Mouse (Mus musculus) midbrain, embryonic 13.5 days (tissue): ENCODE results near the gene Ubl3. TPM values are rescaled to one million over a fixed set of nuclear protein-coding genes. Genes with fewer than 3 reads are reported as not detected.

Source experiments
- ATAC-seq: fragments of 200-750 bp; cut with Nextera tagmentation; 2 replicates; pipeline ENCODE4 v1.8.0; 2017; ENCODE audit warnings: mild to moderate bottlenecking, moderate TSS enrichment, moderate library complexity
- H3K27ac ChIP-seq: fragments of 300-500 bp; sonication (generic); 2 replicates; pipeline ENCODE4 v1.5.1; 2015; ENCODE audit warnings: inconsistent platforms, mild to moderate bottlenecking, moderate library complexity
- H3K27me3 ChIP-seq: fragments of 300-500 bp; sonication (generic); 2 replicates; pipeline ENCODE4 v1.6.1; 2015; ENCODE audit warnings: mild to moderate bottlenecking, inconsistent platforms
- H3K36me3 ChIP-seq: fragments of 300-500 bp; sonication (generic); 2 replicates; pipeline ENCODE4 v1.6.1; 2015; ENCODE audit warnings: mild to moderate bottlenecking, inconsistent platforms
- H3K4me1 ChIP-seq: fragments of 300-500 bp; sonication (generic); replicated peaks from 2 replicates; pipeline ENCODE4 v1.6.1; 2015; ENCODE audit warnings: inconsistent platforms
- H3K4me2 ChIP-seq: fragments of 300-500 bp; sonication (generic); replicated peaks from 2 replicates; pipeline ENCODE4 v1.6.1; 2015; ENCODE audit warnings: moderate library complexity, mild to moderate bottlenecking, inconsistent platforms
- H3K4me3 ChIP-seq: fragments of 300-500 bp; sonication (generic); replicated peaks from 2 replicates; pipeline ENCODE4 v1.5.1; 2015; ENCODE audit warnings: mild to moderate bottlenecking, inconsistent platforms
- H3K9ac ChIP-seq: fragments of 300-500 bp; sonication (generic); replicated peaks from 2 replicates; pipeline ENCODE4 v1.6.1; 2015; ENCODE audit warnings: mild to moderate bottlenecking, inconsistent platforms
- H3K9me3 ChIP-seq: fragments of 300-500 bp; sonication (generic); 2 replicates; pipeline ENCODE4 v1.6.1; 2016; ENCODE audit warnings: mild to moderate bottlenecking, inconsistent platforms
- WGBS: fragments of 180-500 bp; shearing (Covaris S2); methylation state at CpG from one replicate; pipeline ENCODE4 v1.1.7; 2015; 5-methylcytosine and 5-hydroxymethylcytosine counted together
- polyA plus RNA-seq: library from polyadenylated mRNA; unstranded; fragments of >200 nt; fragmentation: Nextera tagmentation; extraction: Ambion mirVana; gene quantifications from 2 replicates; pipeline ENCODE4 v1.2.1, GENCODE M21; 2015

The Ubl3 gene
- polyA plus RNA-seq, 1 experiment from 2014 or later: 69.1 TPM

DNA sequence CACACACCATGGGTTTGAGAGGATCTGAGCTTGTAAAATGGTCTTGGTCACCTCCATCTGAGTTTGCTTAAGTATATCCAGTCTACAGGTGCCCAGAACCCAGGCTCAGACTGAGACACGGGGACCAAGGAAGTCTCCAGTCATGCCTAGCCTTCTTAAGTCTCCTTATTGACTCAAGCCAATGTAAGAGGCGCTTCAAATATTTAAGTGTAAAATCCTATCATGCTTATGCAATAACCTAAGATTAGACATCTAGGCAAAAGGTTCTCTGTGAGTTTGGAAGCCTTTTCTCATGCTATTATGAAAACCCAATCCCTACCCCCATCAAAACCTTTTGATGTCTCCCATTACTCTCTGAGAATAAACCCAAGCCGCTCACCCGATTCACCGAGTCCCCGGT lies 5.9 kb upstream of the Ubl3 start:
- peaks cover 12% of the 10 kb centered on the region for H3K4me1 ChIP-seq
- ATAC-seq: no peak
- H3K36me3 ChIP-seq: no peaks in the 10 kb centered on the region
- H3K9ac ChIP-seq: no peak overlapping the region
- no peak overlapping the region for H3K27ac ChIP-seq
- peaks cover 6% of the 10 kb centered on the region for H3K27me3 ChIP-seq
- no peak overlapping the region for H3K4me2 ChIP-seq
- no peak overlapping the region for H3K4me3 ChIP-seq
- 93% methylated on average over 6 of the region's 6 CpGs for WGBS
- no peaks in the 10 kb centered on the region for H3K9me3 ChIP-seq

DNA sequence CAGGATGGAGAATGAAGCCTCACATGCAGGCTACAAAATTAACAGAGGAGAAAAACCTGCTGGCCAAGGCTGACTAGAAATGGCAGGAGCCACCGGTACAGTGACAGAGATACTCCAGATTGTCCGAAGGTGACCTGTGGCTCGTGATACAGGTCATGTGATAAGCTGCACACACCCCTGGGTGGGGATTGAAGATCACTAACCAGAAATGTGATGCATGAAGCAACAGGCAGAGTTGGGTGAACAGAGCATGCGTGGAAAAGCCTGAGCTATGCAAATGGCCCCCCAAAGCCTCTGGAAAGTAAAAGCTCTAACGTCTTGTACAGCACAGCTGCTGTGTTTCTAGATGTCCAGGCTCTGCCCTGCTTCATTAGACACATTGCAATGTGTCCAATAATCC lies 3.9 kb upstream of the Ubl3 start:
- H3K9me3 ChIP-seq: no peaks in the 10 kb centered on the region
- no peak overlapping the region for H3K27ac ChIP-seq
- H3K27me3 ChIP-seq: peaks cover 6% of the 10 kb centered on the region
- no peak overlapping the region for H3K9ac ChIP-seq
- WGBS: 82% methylated on average over 5 of the region's 5 CpGs
- no peaks in the 10 kb centered on the region for H3K36me3 ChIP-seq
- peaks cover 17% of the 10 kb centered on the region for H3K4me1 ChIP-seq
- no peak overlapping the region for H3K4me2 ChIP-seq
- H3K4me3 ChIP-seq: no peak overlapping the region
- no peak for ATAC-seq

DNA sequence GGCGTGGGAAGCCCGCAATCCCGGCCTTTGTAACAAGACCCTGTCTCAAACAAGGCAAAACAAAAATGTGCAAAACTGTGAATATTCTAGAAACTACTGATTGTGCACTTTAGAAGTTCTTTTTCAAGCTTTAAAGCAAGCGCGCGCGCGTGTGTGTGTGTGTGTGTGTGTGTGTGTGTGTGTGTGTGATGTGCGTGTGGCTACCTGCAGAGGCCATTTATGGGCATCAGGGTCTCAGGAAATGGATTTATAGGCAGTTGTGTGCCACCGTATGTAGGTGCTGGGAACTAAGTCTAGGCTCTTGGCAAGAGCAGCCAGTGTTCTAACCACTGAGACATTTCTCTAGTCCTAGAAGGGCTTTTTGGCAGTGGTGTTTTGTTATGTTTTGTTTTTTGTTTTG lies 2.6 kb upstream of the Ubl3 start:
- H3K9ac ChIP-seq: peak overlapping the region; percentile 48; the same call in 1 of the 2 replicates
- WGBS: 64% methylated on average over 10 of the region's 10 CpGs
- peak overlapping the region; percentile 51 for H3K4me2 ChIP-seq
- no peak for ATAC-seq
- no peak overlapping the region for H3K27ac ChIP-seq
- H3K4me3 ChIP-seq: no peak overlapping the region
- H3K4me1 ChIP-seq: peaks cover 22% of the 10 kb centered on the region
- H3K36me3 ChIP-seq: no peaks in the 10 kb centered on the region
- H3K27me3 ChIP-seq: peaks cover 6% of the 10 kb centered on the region
- no peaks in the 10 kb centered on the region for H3K9me3 ChIP-seq

DNA sequence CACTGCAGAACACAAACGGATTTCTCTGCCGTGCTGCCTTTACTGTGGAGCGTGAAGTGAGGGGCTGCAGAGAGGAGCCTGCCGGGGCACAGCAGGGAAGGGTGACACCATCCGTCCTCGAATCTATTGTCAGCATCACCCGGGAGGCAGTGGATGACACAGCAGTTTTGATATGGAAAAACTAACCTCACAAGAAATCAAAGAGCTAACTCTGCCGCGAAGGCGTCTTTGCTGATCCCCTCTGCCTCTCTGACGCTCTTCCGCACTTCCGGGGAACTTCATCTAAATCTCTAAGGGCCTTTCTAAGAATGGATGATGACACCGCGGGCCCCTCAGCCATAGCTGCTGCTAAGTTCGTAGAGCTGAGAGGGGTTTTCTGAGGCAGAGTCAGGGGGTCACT lies 2.1 kb upstream of the Ubl3 start:
- Histone ChIP-seq H3K9me3 (no peaks in the 10 kb centered on the region), H3K4me3 (peak overlapping the region; percentile 26; the same call in 1 of the 2 replicates), H3K27ac (no peak overlapping the region), H3K27me3 (peaks cover 6% of the 10 kb centered on the region), H3K4me2 (peak overlapping the region; percentile 51), H3K9ac (peak overlapping the region; percentile 48; the same call in 1 of the 2 replicates), H3K4me1 (peaks cover 26% of the 10 kb centered on the region), H3K36me3 (no peaks in the 10 kb centered on the region)
- WGBS: 3% methylated on average over 16 of the region's 16 CpGs
- no peak for ATAC-seq

DNA sequence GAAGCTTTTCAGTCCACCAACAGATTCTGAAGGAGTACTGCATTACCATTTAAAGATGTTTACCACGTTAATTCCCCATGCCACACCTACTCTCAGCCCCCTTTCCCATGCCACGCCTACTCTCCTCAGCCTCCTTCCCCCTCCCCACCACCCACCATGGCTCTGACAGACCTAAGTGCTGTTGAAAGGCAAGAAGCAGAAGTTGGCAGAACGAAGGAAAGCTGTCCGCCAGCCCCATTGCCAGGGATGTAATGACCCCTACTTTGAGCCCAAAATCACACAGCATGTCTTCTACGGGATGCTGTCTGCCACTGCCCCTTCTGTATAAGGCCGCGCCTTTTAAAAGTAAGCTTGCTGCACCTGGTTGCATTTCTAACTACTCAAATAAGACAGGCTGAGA lies 1.7 kb upstream of the Ubl3 start:
- H3K4me3 ChIP-seq: peak overlapping the region; percentile 26; the same call in 1 of the 2 replicates
- no peak overlapping the region for H3K27ac ChIP-seq
- H3K4me2 ChIP-seq: peak overlapping the region; percentile 51
- ATAC-seq: no peak
- no peaks in the 10 kb centered on the region for H3K9me3 ChIP-seq
- 15% methylated on average over 7 of the region's 7 CpGs for WGBS
- peak overlapping the region; percentile 48; the same call in 1 of the 2 replicates for H3K9ac ChIP-seq
- peaks cover 31% of the 10 kb centered on the region for H3K4me1 ChIP-seq
- H3K27me3 ChIP-seq: peaks cover 6% of the 10 kb centered on the region
- H3K36me3 ChIP-seq: no peaks in the 10 kb centered on the region

DNA sequence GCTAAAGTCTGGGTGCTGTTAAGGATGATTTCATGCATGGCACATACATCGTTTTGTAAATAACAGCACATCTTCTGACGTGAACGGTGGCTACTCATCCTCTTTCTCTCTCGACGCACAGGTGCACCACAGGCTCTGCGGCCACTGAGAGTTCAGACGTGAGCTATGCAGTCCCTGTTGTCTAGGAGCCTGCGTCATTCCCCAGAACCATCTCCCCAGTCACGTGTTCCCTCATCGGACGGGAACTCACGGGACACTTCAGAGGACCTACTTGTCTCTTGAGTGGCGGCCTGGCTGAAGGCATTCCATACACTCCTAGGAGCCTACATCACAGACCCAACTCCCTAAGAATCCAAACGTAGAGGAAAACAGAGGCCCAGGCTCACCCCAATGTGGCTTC lies 1.1 kb upstream of the Ubl3 start:
- no peak overlapping the region for H3K27ac ChIP-seq
- no peak overlapping the region for H3K4me3 ChIP-seq
- H3K9ac ChIP-seq: no peak overlapping the region
- H3K9me3 ChIP-seq: no peaks in the 10 kb centered on the region
- H3K27me3 ChIP-seq: peaks cover 6% of the 10 kb centered on the region
- 22% methylated on average over 14 of the region's 14 CpGs for WGBS
- H3K4me2 ChIP-seq: no peak overlapping the region
- no peaks in the 10 kb centered on the region for H3K36me3 ChIP-seq
- H3K4me1 ChIP-seq: peaks cover 35% of the 10 kb centered on the region
- no peak for ATAC-seq

DNA sequence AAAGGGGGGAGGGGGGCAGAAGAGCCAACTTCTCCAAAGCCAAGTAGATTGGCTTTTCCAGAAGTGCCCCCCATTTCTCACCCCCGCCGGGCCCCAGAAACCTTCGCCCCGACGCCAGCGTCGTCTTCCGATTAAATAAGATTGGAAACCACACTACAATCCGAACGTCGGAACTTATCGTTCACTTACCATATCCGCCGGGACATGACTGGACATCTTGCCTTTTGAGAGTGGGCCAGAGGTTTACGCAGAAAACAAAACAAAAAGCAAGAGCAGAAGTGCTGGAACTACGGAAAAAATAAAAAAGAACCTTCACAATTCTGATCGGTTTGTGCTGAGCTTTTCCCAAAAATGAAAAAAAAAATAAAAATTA lies 839 bp downstream of the Ubl3 start:
- ATAC-seq: no peak
- no peaks in the 10 kb centered on the region for H3K36me3 ChIP-seq
- under 1% methylated on average over 17 of the region's 17 CpGs for WGBS
- peak overlapping the region; percentile 98 for H3K27ac ChIP-seq
- peaks cover 53% of the 10 kb centered on the region for H3K4me1 ChIP-seq
- no peaks in the 10 kb centered on the region for H3K9me3 ChIP-seq
- H3K4me2 ChIP-seq: peak overlapping the region; percentile 89
- peak overlapping the region; percentile 70 for H3K4me3 ChIP-seq
- peak overlapping the region; percentile 88 for H3K9ac ChIP-seq
- peaks cover 6% of the 10 kb centered on the region for H3K27me3 ChIP-seq

- Histone ChIP-seq H3K36me3 (no peaks in the 10 kb centered on the region), H3K27ac (peak overlapping the region; percentile 98), H3K4me3 (peak overlapping the region; percentile 70), H3K4me1 (peaks cover 55% of the 10 kb centered on the region), H3K4me2 (peak overlapping the region; percentile 89), H3K27me3 (peaks cover 6% of the 10 kb centered on the region), H3K9ac (peak overlapping the region; percentile 88), H3K9me3 (no peaks in the 10 kb centered on the region)
- WGBS: under 1% methylated on average over 28 of the region's 28 CpGs
- no peak for ATAC-seq
These were observed 1.5 kb downstream of the Ubl3 start for GRCm38 (mm10) chr5:148550821-148551763.

DNA sequence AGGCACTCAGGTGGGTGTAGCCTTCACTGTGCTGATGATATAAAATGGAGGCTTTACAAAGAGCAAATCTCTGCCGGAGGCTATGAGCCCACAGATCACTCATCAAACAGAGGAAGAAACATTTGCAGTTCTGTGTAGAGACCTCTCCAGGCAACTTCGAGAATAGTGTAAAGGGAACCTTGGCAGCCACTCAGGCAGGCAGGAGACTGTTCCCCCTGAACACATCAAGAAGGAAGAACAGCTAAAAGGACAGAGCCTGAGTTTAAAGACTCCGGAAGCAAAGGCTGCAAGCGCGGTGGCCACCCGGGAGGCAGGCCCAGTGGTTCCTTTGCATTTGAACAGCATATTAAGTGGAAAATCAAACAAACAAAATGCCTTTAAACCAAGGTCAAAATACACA lies 2.2 kb downstream of the Ubl3 start:
- Histone ChIP-seq H3K4me2 (peak overlapping the region; percentile 89), H3K36me3 (no peaks in the 10 kb centered on the region), H3K4me3 (peak overlapping the region; percentile 70), H3K9ac (peak overlapping the region; percentile 88), H3K27me3 (peaks cover 6% of the 10 kb centered on the region), H3K27ac (peak overlapping the region; percentile 26), H3K9me3 (no peaks in the 10 kb centered on the region), H3K4me1 (peaks cover 55% of the 10 kb centered on the region)
- ATAC-seq: no peak
- WGBS: 1% methylated on average over 6 of the region's 6 CpGs

DNA sequence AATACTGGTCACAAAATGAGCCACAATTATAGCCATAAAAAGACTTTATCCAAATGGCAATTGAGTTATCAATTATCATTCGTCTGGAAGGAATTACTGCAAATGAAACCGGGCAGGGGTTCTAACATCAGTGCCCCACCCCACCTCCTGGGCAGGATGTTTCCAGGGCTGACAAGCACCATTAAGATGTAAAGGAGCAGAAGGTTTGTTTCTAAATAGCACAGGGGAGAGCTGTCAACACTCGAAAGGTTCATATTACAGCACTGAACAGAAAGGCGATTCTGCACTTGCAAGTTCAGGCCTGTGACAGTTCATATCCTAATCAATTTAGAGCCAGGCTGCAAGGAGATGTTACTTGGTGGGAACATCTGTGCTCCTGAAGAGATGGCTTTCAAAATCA lies 3.3 kb downstream of the Ubl3 start:
- peaks cover 46% of the 10 kb centered on the region for H3K4me1 ChIP-seq
- peak overlapping the region; percentile 89 for H3K4me2 ChIP-seq
- no peaks in the 10 kb centered on the region for H3K9me3 ChIP-seq
- H3K9ac ChIP-seq: 0 out of 2 replicates have a peak overlapping the region, but pooled peaks have one; percentile 36
- H3K27ac ChIP-seq: no peak overlapping the region
- peaks cover 6% of the 10 kb centered on the region; the same call in 1 of the 2 replicates for H3K27me3 ChIP-seq
- 16% methylated on average over 4 of the region's 4 CpGs for WGBS
- H3K4me3 ChIP-seq: peak overlapping the region; percentile 70
- ATAC-seq: no peak
- no peaks in the 10 kb centered on the region for H3K36me3 ChIP-seq

DNA sequence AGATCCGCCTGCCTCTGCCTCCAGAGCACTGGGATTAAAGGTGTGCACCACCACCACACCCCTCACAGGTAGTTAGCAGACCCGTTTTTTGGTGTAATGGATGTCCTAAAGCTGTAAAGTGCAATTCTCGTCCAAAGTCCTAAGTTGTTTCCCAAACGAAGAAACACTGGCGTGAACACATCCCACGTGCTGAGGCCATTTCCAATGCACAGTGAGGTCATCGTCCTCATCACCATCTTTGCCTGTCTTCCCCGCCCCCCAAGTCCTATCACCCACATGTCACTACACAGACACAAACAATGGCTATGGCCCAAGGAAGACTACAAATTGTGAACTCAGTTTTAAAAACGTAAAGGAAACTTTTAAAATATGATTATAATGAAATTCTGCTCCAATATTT lies 4.0 kb downstream of the Ubl3 start:
- 77% methylated on average over 9 of the region's 9 CpGs for WGBS
- Histone ChIP-seq H3K27ac (no peak overlapping the region), H3K36me3 (no peaks in the 10 kb centered on the region), H3K27me3 (no peaks in the 10 kb centered on the region), H3K4me3 (0 out of 2 replicates have a peak overlapping the region, but pooled peaks have one; percentile 3), H3K9me3 (no peaks in the 10 kb centered on the region), H3K9ac (no peak overlapping the region), H3K4me1 (peaks cover 43% of the 10 kb centered on the region), H3K4me2 (no peak overlapping the region)
- ATAC-seq: no peak

GRCm38 (mm10) chr5:148547870-148548456 lies 4.6 kb downstream of the Ubl3 start:
- Histone ChIP-seq H3K4me1 (peaks cover 39% of the 10 kb centered on the region), H3K4me2 (no peak overlapping the region), H3K27me3 (no peaks in the 10 kb centered on the region), H3K36me3 (no peaks in the 10 kb centered on the region), H3K4me3 (0 out of 2 replicates have a peak overlapping the region, but pooled peaks have one; percentile 3), H3K9me3 (no peaks in the 10 kb centered on the region), H3K9ac (no peak overlapping the region), H3K27ac (no peak overlapping the region)
- ATAC-seq: no peak
- 56% methylated on average over 10 of the region's 10 CpGs for whole genome bisulfite sequencing
